Comparison of ENCODE assay signal across 8 mouse cellular contexts in genomic region chr7:127745652-127746493, GRCm38 (mm10). TPM values are rescaled to one million over a fixed set of nuclear protein-coding genes. Genes with fewer than 3 reads are reported as not detected.
DNase-seq lines count a peak whose midpoint lies in the region; ATAC-seq lines count a peak whose summit lies in the region.

No protein-coding gene starts in this region.

- DNase-seq in adipocyte (ENCODE audit: low spot score): peak; percentile 98
- DNase-seq in embryo, embryonic 10 days (ENCODE audit: low spot score): peak; percentile 98
- peak; percentile 85 for DNase-seq in gastrocnemius, postnatal 10 days
- peak; percentile 85 for DNase-seq in induced T-regulatory cell, adult 2 months (ENCODE audit: low read depth)
- peak; percentile 99 for DNase-seq in left cerebral cortex, adult 9 months (ENCODE audit: low spot score in 2 of 2)
- peak; percentile 96 for DNase-seq in right cerebral cortex, postnatal 25 days
- DNase-seq in urinary bladder, postnatal 4 days (ENCODE audit: low spot score in 2 of 2): peak; percentile 93 to 94

- ATAC-seq in megakaryocyte progenitor cell, adult 5-6 weeks (replicated peaks; ENCODE audit: poor library complexity): peak; percentile 63

RNA-seq across cellular contexts. Expression of gene Fbxl19, which starts 1.5 kb away (rescaled TPM):
- total RNA-seq in gastrocnemius, postnatal 10 days (2021): 1 to 10 TPM; 2.9 to 6.0 TPM
- total RNA-seq in megakaryocyte progenitor cell, adult 5-6 weeks (2015): 5.6 and 5.7 TPM in 2 replicates
- total RNA-seq in megakaryocyte progenitor cell, adult 5-6 weeks (2017): 14.2 and 16.1 TPM in 2 replicates

RNA-seq across cellular contexts. Expression of gene Ctf2, which starts 13.9 kb away (rescaled TPM):
- not detected for total RNA-seq in gastrocnemius, postnatal 10 days (2021)
- not detected in 2 replicates for total RNA-seq in megakaryocyte progenitor cell, adult 5-6 weeks (2015)
- total RNA-seq in megakaryocyte progenitor cell, adult 5-6 weeks (2017): not detected in 2 replicates

RNA-seq across cellular contexts. Expression of gene Orai3, which starts 23.7 kb away (rescaled TPM):
- 10 to 100 TPM; 10.2 to 12.3 TPM for total RNA-seq in gastrocnemius, postnatal 10 days (2021)
- total RNA-seq in megakaryocyte progenitor cell, adult 5-6 weeks (2015): 26.7 and 32.1 TPM in 2 replicates
- total RNA-seq in megakaryocyte progenitor cell, adult 5-6 weeks (2017): 28.2 and 30.2 TPM in 2 replicates

RNA-seq across cellular contexts. Expression of gene Setd1a, which starts 30.6 kb away (rescaled TPM):
- total RNA-seq in gastrocnemius, postnatal 10 days (2021): 10 to 100 TPM; 21.2 to 26.2 TPM
- total RNA-seq in megakaryocyte progenitor cell, adult 5-6 weeks (2015): 54.7 and 67.2 TPM in 2 replicates
- 9.7 and 13.6 TPM in 2 replicates for total RNA-seq in megakaryocyte progenitor cell, adult 5-6 weeks (2017)

RNA-seq across cellular contexts. Expression of gene Ctf1, which starts 33.3 kb away (rescaled TPM):
- total RNA-seq in gastrocnemius, postnatal 10 days (2021): 10 to 100 TPM in 1 of 2 experiments, 1 to 10 TPM in 1; 9.1 to 12.7 TPM
- total RNA-seq in megakaryocyte progenitor cell, adult 5-6 weeks (2015): 0.83 and 1.8 TPM in 2 replicates
- total RNA-seq in megakaryocyte progenitor cell, adult 5-6 weeks (2017): 0.42 and 1.9 TPM in 2 replicates

Comparison
In these comparisons a context has a peak if more than half of its experiments do, and no peak if none do; other contexts are left out.
1. Peak in every context shown above with its lines: DNase-seq and ATAC-seq.